Mouse (Mus musculus) cerebellum, adult 11 months (tissue): ENCODE measurements around the gene Gabrb3.
A peak's percentile ranks its signal among the peaks of the same experiment; 100 is the strongest.

Experiments used
- DNase-seq: peaks from one replicate; pipeline ENCODE4 v3.0.0; 2022

Gabrb3 gene

GRCm38 (mm10) chr7:57706976-57707740 lies 287.7 kb downstream of the Gabrb3 start:
- DNase-seq, result no peak

- DNase-seq, result no peak
Observed at GRCm38 (mm10) chr7:57711709-57712108, 292.2 kb downstream of the Gabrb3 start.

- peak; percentile 9 for DNase-seq
Observed at GRCm38 (mm10) chr7:57746836-57747235, 327.3 kb downstream of the Gabrb3 start.

GRCm38 (mm10) chr7:57760466-57760865 lies 341.0 kb downstream of the Gabrb3 start:
- no peak for DNase-seq

- DNase-seq, result no peak
Observed at GRCm38 (mm10) chr7:57778754-57779153, 359.3 kb downstream of the Gabrb3 start.

- peak; percentile 6 for DNase-seq
Observed at GRCm38 (mm10) chr7:57786102-57786501, 366.6 kb downstream of the Gabrb3 start.

GRCm38 (mm10) chr7:57787520-57787919 lies 368.0 kb downstream of the Gabrb3 start:
- DNase-seq, result no peak

- no peak for DNase-seq
Observed at GRCm38 (mm10) chr7:57803266-57803665, 383.8 kb downstream of the Gabrb3 start.

GRCm38 (mm10) chr7:57813716-57814115 lies 394.2 kb downstream of the Gabrb3 start:
- no peak for DNase-seq

GRCm38 (mm10) chr7:57842383-57842896 lies 422.9 kb downstream of the Gabrb3 start:
- no peak for DNase-seq

- no peak for DNase-seq
Observed at GRCm38 (mm10) chr7:57867951-57868350, 448.5 kb downstream of the Gabrb3 start.
